Mouse (Mus musculus): ENCODE measurements around the gene Ank3. TPM values are rescaled to one million over a fixed set of nuclear protein-coding genes. Genes with fewer than 3 reads are reported as not detected.
A peak's percentile ranks its signal among the peaks of the same experiment; 100 is the strongest.

The Ank3 gene
- polyA plus RNA-seq, 1 experiment, result 39.1 TPM

- no peak for DNase-seq
- Histone ChIP-seq H3K4me3 (ENCODE audit: insufficient read depth, low read depth, low read length) (no peak overlapping the region), H3K36me3 (ENCODE audit: control insufficient read depth, insufficient read depth, low read length) (no peaks in the 10 kb centered on the region), H3K27ac (ENCODE audit: insufficient read depth, low read depth, low read length) (no peak overlapping the region), H3K4me1 (ENCODE audit: control insufficient read depth, insufficient read depth, low read length) (no peaks in the 10 kb centered on the region), H3K27me3 (replicated peaks; ENCODE audit: control insufficient read depth, insufficient read depth, low read length) (no peaks in the 10 kb centered on the region)
- no peak for TF ChIP-seq POLR2A (IDR thresholded peaks at IDR 0.05; ENCODE audit: low read depth, low read length)
- TF ChIP-seq CTCF (conservative IDR thresholded peaks at IDR 0.05; ENCODE audit: insufficient read depth, insufficient read length, low read depth, low read length), result no peak
- 70% methylated on average over 7 of the region's 7 CpGs for WGBS
Measured at GRCm38 (mm10) chr10:69859848-69860479, 461.4 kb downstream of the Ank3 start.

- Histone ChIP-seq H3K36me3 (ENCODE audit: control insufficient read depth, insufficient read depth, low read length) (no peaks in the 10 kb centered on the region), H3K27ac (ENCODE audit: insufficient read depth, low read depth, low read length) (no peak overlapping the region), H3K27me3 (replicated peaks; ENCODE audit: control insufficient read depth, insufficient read depth, low read length) (no peaks in the 10 kb centered on the region), H3K4me1 (ENCODE audit: control insufficient read depth, insufficient read depth, low read length) (no peaks in the 10 kb centered on the region), H3K4me3 (ENCODE audit: insufficient read depth, low read depth, low read length) (no peak overlapping the region)
- WGBS, result 55% methylated on average over 8 of the region's 8 CpGs
- TF ChIP-seq POLR2A (IDR thresholded peaks at IDR 0.05; ENCODE audit: low read depth, low read length) (no peak), CTCF (conservative IDR thresholded peaks at IDR 0.05; ENCODE audit: insufficient read depth, insufficient read length, low read depth, low read length) (no peak)
- DNase-seq, result no peak
Measured at GRCm38 (mm10) chr10:69862829-69863228, 464.3 kb downstream of the Ank3 start.

DNA sequence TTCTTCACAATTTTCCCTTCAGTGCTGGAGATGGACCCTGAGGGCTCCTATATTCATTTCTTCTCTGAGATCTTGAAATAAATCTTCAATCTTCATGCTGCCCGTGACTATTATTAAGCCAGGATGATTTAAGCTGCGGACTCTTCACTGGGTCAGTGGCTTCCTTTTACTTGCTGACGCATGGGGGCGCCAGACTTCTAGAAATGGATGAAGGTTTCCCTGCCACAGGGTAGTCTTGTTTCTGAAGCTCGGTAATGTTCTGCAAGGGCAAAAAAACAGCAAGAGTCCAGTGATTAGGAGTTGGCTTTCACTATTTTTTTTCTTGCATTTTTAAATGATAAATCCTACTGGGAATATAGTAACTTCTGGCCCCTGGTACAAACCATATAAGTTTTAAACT is 471.8 kb downstream of the Ank3 start:
- Histone ChIP-seq H3K27me3 (replicated peaks; ENCODE audit: control insufficient read depth, insufficient read depth, low read length) (no peaks in the 10 kb centered on the region), H3K27ac (ENCODE audit: insufficient read depth, low read depth, low read length) (no peak overlapping the region), H3K4me3 (ENCODE audit: insufficient read depth, low read depth, low read length) (no peak overlapping the region), H3K36me3 (ENCODE audit: control insufficient read depth, insufficient read depth, low read length) (no peaks in the 10 kb centered on the region), H3K4me1 (ENCODE audit: control insufficient read depth, insufficient read depth, low read length) (no peaks in the 10 kb centered on the region)
- DNase-seq, result peak; percentile 80
- WGBS, result 4% methylated on average over 5 of the region's 5 CpGs
- TF ChIP-seq POLR2A (IDR thresholded peaks at IDR 0.05; ENCODE audit: low read depth, low read length) (no peak), CTCF (conservative IDR thresholded peaks at IDR 0.05; ENCODE audit: insufficient read depth, insufficient read length, low read depth, low read length) (peak; percentile 87)

- Histone ChIP-seq H3K4me3 (ENCODE audit: insufficient read depth, low read depth, low read length) (no peak overlapping the region), H3K36me3 (ENCODE audit: control insufficient read depth, insufficient read depth, low read length) (no peaks in the 10 kb centered on the region), H3K27me3 (replicated peaks; ENCODE audit: control insufficient read depth, insufficient read depth, low read length) (no peaks in the 10 kb centered on the region), H3K4me1 (ENCODE audit: control insufficient read depth, insufficient read depth, low read length) (no peaks in the 10 kb centered on the region), H3K27ac (ENCODE audit: insufficient read depth, low read depth, low read length) (no peak overlapping the region)
- DNase-seq, result no peak
- TF ChIP-seq CTCF (conservative IDR thresholded peaks at IDR 0.05; ENCODE audit: insufficient read depth, insufficient read length, low read depth, low read length), result no peak
- WGBS, result 88% methylated on average over 14 of the region's 14 CpGs
Measured at GRCm38 (mm10) chr10:69870947-69871346, 472.4 kb downstream of the Ank3 start.

- Histone ChIP-seq H3K27me3 (replicated peaks; ENCODE audit: control insufficient read depth, insufficient read depth, low read length) (no peaks in the 10 kb centered on the region), H3K27ac (ENCODE audit: insufficient read depth, low read depth, low read length) (no peak overlapping the region), H3K36me3 (ENCODE audit: control insufficient read depth, insufficient read depth, low read length) (no peaks in the 10 kb centered on the region), H3K4me3 (ENCODE audit: insufficient read depth, low read depth, low read length) (no peak overlapping the region), H3K4me1 (ENCODE audit: control insufficient read depth, insufficient read depth, low read length) (no peaks in the 10 kb centered on the region)
- TF ChIP-seq POLR2A (IDR thresholded peaks at IDR 0.05; ENCODE audit: low read depth, low read length) (no peak), CTCF (conservative IDR thresholded peaks at IDR 0.05; ENCODE audit: insufficient read depth, insufficient read length, low read depth, low read length) (no peak)
- 57% methylated on average over 10 of the region's 10 CpGs for WGBS
- DNase-seq, result peak; percentile 14
Measured at GRCm38 (mm10) chr10:69872182-69872741, 473.7 kb downstream of the Ank3 start.

- H3K27me3 ChIP-seq (replicated peaks; ENCODE audit: control insufficient read depth, insufficient read depth, low read length), result no peaks in the 10 kb centered on the region
- H3K27ac ChIP-seq (ENCODE audit: insufficient read depth, low read depth, low read length), result no peak overlapping the region
- WGBS, result 85% methylated on average over 5 of the region's 5 CpGs
- TF ChIP-seq POLR2A (IDR thresholded peaks at IDR 0.05; ENCODE audit: low read depth, low read length), result no peak
- no peak for TF ChIP-seq CTCF (conservative IDR thresholded peaks at IDR 0.05; ENCODE audit: insufficient read depth, insufficient read length, low read depth, low read length)
- DNase-seq, result no peak
- H3K36me3 ChIP-seq (ENCODE audit: control insufficient read depth, insufficient read depth, low read length), result no peaks in the 10 kb centered on the region
- no peaks in the 10 kb centered on the region for H3K4me1 ChIP-seq (ENCODE audit: control insufficient read depth, insufficient read depth, low read length)
- no peak overlapping the region for H3K4me3 ChIP-seq (ENCODE audit: insufficient read depth, low read depth, low read length)
Measured at GRCm38 (mm10) chr10:69872892-69873291, 474.3 kb downstream of the Ank3 start.

- no peak for DNase-seq
- 85% methylated on average over 14 of the region's 14 CpGs for WGBS
- Histone ChIP-seq H3K27ac (ENCODE audit: insufficient read depth, low read depth, low read length) (no peak overlapping the region), H3K4me1 (ENCODE audit: control insufficient read depth, insufficient read depth, low read length) (no peaks in the 10 kb centered on the region), H3K27me3 (replicated peaks; ENCODE audit: control insufficient read depth, insufficient read depth, low read length) (no peaks in the 10 kb centered on the region), H3K4me3 (ENCODE audit: insufficient read depth, low read depth, low read length) (no peak overlapping the region), H3K36me3 (ENCODE audit: control insufficient read depth, insufficient read depth, low read length) (0 out of 2 replicates have a peak, but pooled peaks cover 1% of the 10 kb centered on the region)
- TF ChIP-seq POLR2A (IDR thresholded peaks at IDR 0.05; ENCODE audit: low read depth, low read length) (no peak), CTCF (conservative IDR thresholded peaks at IDR 0.05; ENCODE audit: insufficient read depth, insufficient read length, low read depth, low read length) (no peak)
Measured at GRCm38 (mm10) chr10:69874806-69875205, 476.2 kb downstream of the Ank3 start.
